Mouse (Mus musculus) heart, adult 2 months (tissue): ENCODE data around the gene Rpl22. TPM values are rescaled to one million over a fixed set of nuclear protein-coding genes. Genes with fewer than 3 reads are reported as not detected.

Source experiments
- DNase-seq, 2 experiments: peaks; one replicate each; pipeline ENCODE4 v3.0.0; 2021
- H3K27ac ChIP-seq: fragments of 200-600 bp; 2 replicates; pipeline ENCODE4 v1.8.1; 2022
- H3K27me3 ChIP-seq: fragments of 200-500 bp; 2 replicates; pipeline ENCODE4 v1.6.1; 2012; ENCODE audit warnings: mild to moderate bottlenecking, low read length, inconsistent platforms, mixed read lengths; ENCODE audit not compliant: control insufficient read depth, insufficient read depth
- H3K36me3 ChIP-seq: fragments of 200-500 bp; 2 replicates; pipeline ENCODE4 v1.6.1; 2012; ENCODE audit warnings: low read length, inconsistent platforms; ENCODE audit not compliant: control insufficient read depth, insufficient read depth
- H3K4me1 ChIP-seq: fragments of 200-500 bp; 2 replicates; pipeline ENCODE4 v1.6.1; 2011; ENCODE audit warnings: low read length; ENCODE audit not compliant: control insufficient read depth, insufficient read depth
- H3K4me3 ChIP-seq: fragments of 200-600 bp; 2 replicates; pipeline ENCODE4 v1.8.1; 2022
- H3K79me2 ChIP-seq: fragments of 200-500 bp; replicated peaks from 2 replicates; pipeline ENCODE4 v1.6.1; 2012; ENCODE audit warnings: mild to moderate bottlenecking, inconsistent platforms, low read length, moderate library complexity, mixed read lengths; ENCODE audit not compliant: control insufficient read depth, insufficient read depth
- H3K9ac ChIP-seq: fragments of 200-500 bp; 2 replicates; pipeline ENCODE4 v1.6.1; 2012; ENCODE audit warnings: low read depth, mild to moderate bottlenecking, control low read depth, inconsistent platforms, low read length, mixed read lengths
- CTCF ChIP-seq: fragments of 200-600 bp; IDR thresholded peaks from 2 replicates; pipeline ENCODE4 v1.8.1; 2022; ENCODE audit warnings: antibody characterized with exemption, mild to moderate bottlenecking, moderate library complexity
- EP300 ChIP-seq: fragments of 200-500 bp; IDR thresholded peaks from 2 replicates; pipeline ENCODE4 v1.6.1; 2011; ENCODE audit warnings: low read depth, low read length, control low read depth; ENCODE audit not compliant: insufficient read depth
- POLR2A ChIP-seq: fragments of 200-500 bp; IDR thresholded peaks from 2 replicates; pipeline ENCODE4 v1.6.1; 2011; ENCODE audit warnings: mild to moderate bottlenecking, low read depth, low read length, control low read depth; ENCODE audit not compliant: insufficient read depth
- WGBS: fragments of 180-500 bp; shearing (Covaris S2); methylation state at CpG from one replicate; pipeline ENCODE4 v1.1.7; 2018; 5-methylcytosine and 5-hydroxymethylcytosine counted together
- intact Hi-C: fragments of 180-260 bp; cut with DNase I; formaldehyde crosslinking; loops from one replicate; pipeline ENCODE4 v1.15.1; 2025
- polyA plus RNA-seq: library from polyadenylated mRNA; depleted of rRNA; stranded (reverse); fragments of >200 nt; gene quantifications from 2 replicates; pipeline ENCODE4 v1.2.3, GENCODE M21; 2012
- total RNA-seq, 2 experiments: library from RNA; stranded (reverse); gene quantifications; 2 replicates each; pipeline ENCODE4 v1.2.3; 2021

The Rpl22 gene
- total and polyA plus RNA-seq, 3 experiments, result 40.9 to 276 (median 242) TPM

DNA sequence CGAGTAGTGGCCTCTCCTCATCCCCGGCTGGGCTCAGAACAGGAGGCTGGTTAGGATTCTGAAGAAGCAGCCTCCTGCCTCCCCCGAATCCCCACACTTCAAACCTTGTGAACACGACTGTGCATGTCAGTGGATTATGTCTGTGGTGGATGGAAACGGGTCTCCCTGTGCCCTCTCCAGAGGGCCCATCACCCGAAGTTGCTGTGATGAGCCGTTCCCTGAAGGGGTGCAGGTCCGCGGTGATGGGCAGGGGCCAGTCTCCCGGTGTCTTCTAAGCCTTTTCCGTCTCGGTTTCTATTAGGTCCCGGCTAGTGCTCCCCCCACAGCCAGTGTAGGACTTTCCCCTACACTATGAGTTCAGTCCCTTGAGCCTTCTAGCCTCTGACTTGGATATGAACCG is 26.7 kb upstream of the Rpl22 start:
- Histone ChIP-seq H3K79me2 (peaks cover 5% of the 10 kb centered on the region; the same call in 1 of the 2 replicates), H3K4me3 (no peak overlapping the region), H3K9ac (0 out of 2 replicates have a peak overlapping the region, but pooled peaks have one; percentile 1), H3K27me3 (no peaks in the 10 kb centered on the region), H3K36me3 (no peaks in the 10 kb centered on the region), H3K27ac (no peak overlapping the region), H3K4me1 (peaks cover 8% of the 10 kb centered on the region)
- DNase-seq, result no peak
- TF ChIP-seq POLR2A (no peak), EP300 (no peak)
- WGBS, result 79% methylated on average over 14 of the region's 14 CpGs
- intact Hi-C loops, result loop anchor here (5.0 to 10.0 kb wide), 2 partner anchors 33 to 274 kb away; partner anchors contain the start of gene Zbtb48

DNA sequence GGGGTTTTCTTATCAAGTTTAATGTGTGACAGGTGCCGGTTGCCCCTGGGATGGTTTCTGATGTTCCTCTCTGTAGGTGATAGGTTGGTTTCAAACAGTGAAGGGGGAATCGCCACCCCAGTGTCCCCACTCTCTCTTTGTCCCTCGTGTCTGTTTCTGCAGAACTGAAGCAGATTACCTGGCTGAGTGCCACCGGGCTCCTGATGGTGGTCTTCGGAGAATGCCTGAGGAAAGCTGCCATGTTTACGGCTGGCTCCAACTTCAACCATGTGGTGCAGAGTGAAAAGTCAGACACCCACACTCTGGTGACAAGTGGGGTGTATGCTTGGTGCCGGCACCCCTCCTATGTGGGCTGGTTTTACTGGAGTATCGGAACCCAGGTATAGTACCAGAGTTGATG is 25.2 kb upstream of the Rpl22 start:
- peaks cover 5% of the 10 kb centered on the region; the same call in 1 of the 2 replicates for H3K79me2 ChIP-seq
- no peak for TF ChIP-seq CTCF
- TF ChIP-seq POLR2A, result no peak
- no peak for TF ChIP-seq EP300
- H3K36me3 ChIP-seq, result no peaks in the 10 kb centered on the region
- 89% methylated on average over 8 of the region's 8 CpGs for WGBS
- H3K27ac ChIP-seq, result no peak overlapping the region
- intact Hi-C loops, result no loop called here
- H3K4me1 ChIP-seq, result peaks cover 7% of the 10 kb centered on the region
- no peaks in the 10 kb centered on the region for H3K27me3 ChIP-seq
- no peak for DNase-seq
- no peak overlapping the region for H3K4me3 ChIP-seq
- no peak overlapping the region for H3K9ac ChIP-seq

- DNase-seq, result no peak
- peaks cover 3% of the 10 kb centered on the region for H3K4me1 ChIP-seq
- H3K36me3 ChIP-seq, result no peaks in the 10 kb centered on the region
- no peak overlapping the region for H3K4me3 ChIP-seq
- intact Hi-C loops, result no loop called here
- 83% methylated on average over 11 of the region's 11 CpGs for WGBS
- peaks cover 5% of the 10 kb centered on the region; the same call in 1 of the 2 replicates for H3K79me2 ChIP-seq
- H3K27ac ChIP-seq, result no peak overlapping the region
- TF ChIP-seq CTCF (no peak), EP300 (no peak), POLR2A (no peak)
- no peaks in the 10 kb centered on the region for H3K27me3 ChIP-seq
- no peak overlapping the region for H3K9ac ChIP-seq
These were observed 23.5 kb upstream of the Rpl22 start for GRCm38 (mm10) chr4:152302012-152302411.

GRCm38 (mm10) chr4:152303172-152303571 is 22.4 kb upstream of the Rpl22 start:
- Histone ChIP-seq H3K4me3 (no peak overlapping the region), H3K27me3 (no peaks in the 10 kb centered on the region), H3K36me3 (no peaks in the 10 kb centered on the region), H3K9ac (no peak overlapping the region), H3K79me2 (no peaks in the 10 kb centered on the region; the same call in 1 of the 2 replicates), H3K4me1 (no peaks in the 10 kb centered on the region; the same call in 1 of the 2 replicates), H3K27ac (no peak overlapping the region)
- no peak for DNase-seq
- 92% methylated on average over 10 of the region's 10 CpGs for WGBS
- TF ChIP-seq CTCF (no peak), EP300 (no peak), POLR2A (no peak)
- intact Hi-C loops, result no loop called here

DNA sequence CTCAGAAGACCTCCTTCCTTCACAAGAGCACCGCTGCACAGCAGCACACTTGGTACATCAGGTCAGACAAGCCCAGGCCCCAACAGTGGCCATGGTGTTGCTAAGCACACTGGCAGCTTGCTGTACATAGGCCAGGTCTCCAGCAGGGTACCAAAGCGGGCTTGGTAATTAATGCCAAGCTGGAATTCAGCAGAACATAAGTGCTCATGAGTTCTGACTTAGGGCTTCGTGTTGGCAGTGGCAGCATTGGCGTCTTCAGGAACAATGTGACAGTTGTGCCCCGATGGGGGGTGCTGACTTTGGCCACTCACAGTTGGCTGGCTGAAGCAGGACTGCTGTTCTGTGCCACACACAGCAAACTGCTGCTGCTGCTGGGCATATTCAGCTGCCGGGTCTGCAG is 20.9 kb upstream of the Rpl22 start:
- no peak overlapping the region for H3K4me3 ChIP-seq
- TF ChIP-seq POLR2A (no peak), EP300 (no peak), CTCF (no peak)
- no peaks in the 10 kb centered on the region for H3K27me3 ChIP-seq
- WGBS, result 73% methylated on average over 6 of the region's 6 CpGs
- H3K4me1 ChIP-seq, result no peaks in the 10 kb centered on the region
- H3K27ac ChIP-seq, result no peak overlapping the region
- no peak overlapping the region for H3K9ac ChIP-seq
- no peaks in the 10 kb centered on the region for H3K79me2 ChIP-seq
- intact Hi-C loops, result no loop called here
- H3K36me3 ChIP-seq, result no peaks in the 10 kb centered on the region
- no peak for DNase-seq

DNA sequence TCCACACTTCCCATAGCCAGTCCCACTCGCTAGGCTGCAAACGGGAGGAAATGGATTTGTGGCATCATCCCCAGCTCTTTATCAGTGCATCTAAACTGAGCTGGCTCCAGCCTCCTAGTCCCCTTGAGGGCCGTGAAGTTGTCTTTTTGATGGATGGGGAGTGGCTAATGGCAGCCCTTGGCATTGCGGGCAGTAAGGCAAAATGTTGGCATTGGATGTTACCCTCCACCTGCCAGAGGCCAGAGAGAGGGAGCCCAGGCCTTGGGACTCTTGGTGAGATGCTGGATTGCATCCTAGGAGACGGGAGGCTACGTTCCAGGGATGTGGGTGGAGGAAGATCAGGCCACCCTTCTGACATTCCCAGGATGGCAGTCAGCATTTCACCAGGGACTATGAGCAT is 19.6 kb upstream of the Rpl22 start:
- 66% methylated on average over 6 of the region's 6 CpGs for WGBS
- Histone ChIP-seq H3K79me2 (no peaks in the 10 kb centered on the region), H3K27ac (no peak overlapping the region), H3K36me3 (no peaks in the 10 kb centered on the region), H3K4me3 (no peak overlapping the region), H3K9ac (no peak overlapping the region), H3K4me1 (no peaks in the 10 kb centered on the region), H3K27me3 (no peaks in the 10 kb centered on the region)
- TF ChIP-seq POLR2A, result no peak
- intact Hi-C loops, result no loop called here
- no peak for DNase-seq
